Mouse (Mus musculus): ENCODE measurements at regions not wholly inside any gene's neighbourhood (a gene's known extent, or its start where the extent isn't known, plus 50 kb on each side); places are given as distances from the start of the nearest gene placed in this dataset.

DNA sequence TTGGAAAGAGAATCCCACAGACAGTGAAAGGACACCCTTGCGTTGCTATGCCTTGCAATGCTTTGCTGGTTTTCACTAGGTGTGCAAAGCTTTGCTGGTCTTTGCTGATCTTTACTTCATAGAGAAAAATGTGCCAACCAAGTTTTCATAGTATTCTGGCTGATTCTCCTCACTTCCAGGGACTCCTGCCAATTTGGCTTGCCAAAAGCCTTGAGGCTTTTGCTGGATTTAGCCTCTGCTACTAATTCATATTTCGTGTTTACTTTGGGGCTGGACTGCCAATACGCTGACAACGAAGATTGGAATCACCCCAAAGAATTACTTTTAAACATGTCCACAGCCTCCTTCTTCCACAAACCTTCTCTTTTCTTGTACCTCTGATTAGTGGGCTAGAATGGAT is 162.2 kb upstream of the Ednrb start:
- no peak for DNase-seq

DNA sequence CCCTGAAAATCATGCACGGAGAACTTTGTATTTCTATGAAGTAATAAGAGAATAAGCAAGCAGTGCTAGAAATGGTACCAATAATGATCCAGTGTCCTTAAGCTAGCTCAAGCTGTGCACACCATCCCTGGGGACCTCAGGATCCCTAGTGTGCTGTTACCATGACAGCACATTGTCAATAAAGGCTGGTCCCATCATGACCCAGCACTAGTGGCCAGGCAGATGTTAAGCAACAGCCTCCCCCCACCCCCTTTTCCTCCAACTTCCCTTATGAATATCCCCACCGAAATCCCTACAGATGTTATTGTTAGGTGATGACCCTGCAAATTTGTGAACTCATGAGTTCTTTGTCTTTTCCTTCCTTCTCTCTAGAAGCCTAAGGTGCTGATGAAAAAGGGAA is 160.9 kb upstream of the Ednrb start:
- DNase-seq = no peak

DNA sequence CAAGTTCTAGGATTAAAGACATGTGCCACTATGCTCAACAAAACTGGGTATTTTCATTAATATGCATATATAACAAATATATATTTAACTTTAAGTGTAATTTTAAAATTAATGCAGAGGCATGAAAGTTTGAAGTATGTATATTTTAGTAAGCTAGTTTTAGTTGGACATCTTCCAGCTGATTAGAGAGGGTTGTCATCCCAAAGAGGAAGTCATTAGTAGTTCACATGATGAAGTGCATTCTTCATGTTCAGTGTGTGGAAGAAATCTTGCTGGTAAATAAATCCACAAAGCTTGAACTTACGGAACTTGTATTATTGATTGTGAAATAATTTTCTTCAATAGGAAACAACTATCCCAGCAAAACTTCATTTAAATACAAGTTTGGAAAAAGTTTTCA is 158.2 kb upstream of the Ednrb start:
- DNase-seq = no peak

DNA sequence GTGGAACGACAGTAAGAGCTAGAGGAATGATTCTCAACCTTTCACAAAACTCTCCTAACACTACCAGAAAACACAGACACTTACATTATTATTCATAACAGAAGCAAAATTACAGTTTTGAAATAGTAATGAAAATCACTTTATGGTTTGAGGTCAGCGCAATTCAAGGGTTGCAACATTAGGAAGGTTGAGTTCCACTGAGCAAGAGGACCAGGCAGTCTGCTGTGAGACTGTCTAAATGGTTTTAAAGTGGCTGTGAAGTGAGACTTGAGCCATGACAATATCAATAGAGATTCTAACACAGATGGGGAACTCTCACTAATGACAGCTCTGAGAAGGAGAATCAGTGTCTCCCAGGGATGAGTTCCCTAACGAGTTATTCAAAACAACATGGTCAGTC is 146.2 kb upstream of the Ednrb start:
- no peak for DNase-seq

DNA sequence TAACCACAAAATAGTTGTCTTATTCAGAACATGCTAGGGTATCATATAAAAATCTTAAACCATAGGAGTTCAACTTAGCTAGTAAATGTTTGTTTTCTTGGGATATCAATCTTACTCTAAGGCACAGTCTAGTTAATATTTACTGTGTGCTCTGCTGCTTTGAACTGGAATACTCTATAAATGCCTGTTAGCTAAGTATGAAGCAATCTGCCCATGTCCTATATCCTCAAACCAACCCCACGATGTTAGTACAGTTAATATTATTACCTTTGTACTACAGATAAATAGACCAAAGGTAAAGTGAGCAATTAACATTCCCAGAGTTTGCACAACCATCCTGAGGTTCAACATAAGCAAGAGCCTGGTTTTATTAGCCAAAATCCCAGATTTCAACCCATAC is 145.7 kb upstream of the Ednrb start:
- no peak for DNase-seq

DNA sequence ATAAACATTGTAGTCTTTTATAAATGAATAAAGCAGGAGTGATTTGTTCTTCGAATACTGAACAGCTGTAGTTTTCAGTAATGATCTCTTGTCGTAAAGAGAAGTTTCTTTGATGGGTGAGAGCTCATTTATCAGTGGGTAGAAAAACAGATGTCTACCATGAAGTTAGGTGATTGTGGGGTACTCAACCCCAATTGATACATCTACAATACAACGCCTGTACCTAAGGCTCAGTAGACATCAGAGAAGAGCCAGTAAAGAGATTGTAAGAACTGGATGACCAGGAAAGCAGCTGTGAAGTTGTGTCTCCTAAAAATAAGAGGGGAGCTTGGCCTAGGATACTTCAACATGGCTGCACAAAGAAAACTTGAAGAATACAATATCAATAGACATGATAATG is 143.1 kb upstream of the Ednrb start:
- DNase-seq = no peak

DNA sequence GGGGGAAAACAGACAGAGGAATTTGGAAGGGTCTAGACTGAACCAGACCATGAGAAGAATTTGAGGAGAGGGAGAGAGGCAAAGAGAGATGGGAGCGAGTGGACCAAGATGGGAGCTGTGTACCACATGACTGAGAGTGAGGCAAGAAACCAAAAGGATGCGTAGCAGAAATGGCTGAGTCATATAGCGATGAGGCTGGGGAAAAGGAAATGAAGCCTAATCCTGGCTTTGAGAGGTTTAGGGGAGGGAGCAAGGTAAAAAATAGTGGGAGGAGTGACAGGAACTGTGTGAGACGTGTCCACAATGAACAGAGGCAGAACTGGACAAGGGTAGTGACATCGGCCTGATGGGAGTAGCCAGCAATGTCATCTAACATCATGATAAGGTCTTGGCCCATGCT is 140.1 kb upstream of the Ednrb start:
- DNase-seq = no peak

DNA sequence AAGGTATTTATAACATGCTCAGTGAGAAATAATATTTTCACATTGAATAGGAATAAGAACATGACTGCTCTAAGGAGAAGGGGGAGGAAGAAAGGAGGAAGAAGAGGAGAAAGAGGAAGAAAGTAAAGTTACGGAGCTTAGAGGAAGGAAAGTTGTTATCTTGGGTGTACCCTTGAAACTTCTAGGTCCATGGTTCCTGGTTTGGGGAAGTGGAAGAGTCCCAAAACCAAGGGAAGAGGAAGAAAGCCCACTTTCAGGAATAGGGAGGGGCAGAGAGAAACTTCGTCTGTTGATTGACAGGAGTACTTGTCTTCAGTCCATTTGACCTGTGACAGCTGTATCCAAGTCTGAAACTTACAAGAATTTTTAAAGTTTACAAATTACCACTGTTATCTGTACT is 134.6 kb upstream of the Ednrb start:
- no peak for DNase-seq

DNA sequence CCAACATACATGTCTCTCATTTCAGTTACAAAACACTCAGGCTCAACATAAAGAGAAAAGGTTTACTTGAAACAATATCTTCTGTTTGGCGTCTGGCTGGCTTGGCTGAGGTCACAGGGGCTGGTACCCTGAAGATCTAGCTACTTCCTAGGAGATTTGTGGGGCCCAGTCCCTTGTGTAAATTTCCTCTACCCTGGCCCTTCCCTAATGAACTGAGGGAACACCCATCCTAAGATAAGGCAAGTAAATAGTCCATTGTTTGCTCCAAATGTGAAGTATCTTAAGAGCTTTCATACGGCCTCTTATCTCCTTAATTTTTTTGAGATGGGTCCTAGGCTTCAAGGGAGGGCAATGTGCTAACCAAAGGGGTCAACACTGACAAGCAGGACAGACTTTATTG is 133.6 kb upstream of the Ednrb start:
- no peak for DNase-seq

DNA sequence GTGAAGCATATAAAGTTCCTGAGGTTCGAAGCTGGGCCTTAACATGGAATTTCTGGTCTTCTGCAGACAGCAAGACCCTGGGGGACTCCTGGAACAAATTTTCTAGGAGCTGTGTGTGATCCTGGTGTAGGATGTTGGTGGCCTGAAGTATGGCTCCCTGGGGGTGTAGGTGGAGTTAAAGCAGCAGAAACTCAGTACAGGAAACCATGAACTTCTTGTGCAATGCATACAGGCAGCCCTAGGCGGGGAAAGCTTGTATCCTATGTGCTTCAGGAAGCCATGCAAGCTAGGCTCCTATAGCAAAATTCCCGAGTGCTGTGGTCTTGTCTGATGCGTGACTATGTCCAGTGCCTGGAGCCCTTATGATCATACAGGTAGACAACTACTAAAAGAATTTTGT is 129.8 kb upstream of the Ednrb start:
- no peak for DNase-seq

DNA sequence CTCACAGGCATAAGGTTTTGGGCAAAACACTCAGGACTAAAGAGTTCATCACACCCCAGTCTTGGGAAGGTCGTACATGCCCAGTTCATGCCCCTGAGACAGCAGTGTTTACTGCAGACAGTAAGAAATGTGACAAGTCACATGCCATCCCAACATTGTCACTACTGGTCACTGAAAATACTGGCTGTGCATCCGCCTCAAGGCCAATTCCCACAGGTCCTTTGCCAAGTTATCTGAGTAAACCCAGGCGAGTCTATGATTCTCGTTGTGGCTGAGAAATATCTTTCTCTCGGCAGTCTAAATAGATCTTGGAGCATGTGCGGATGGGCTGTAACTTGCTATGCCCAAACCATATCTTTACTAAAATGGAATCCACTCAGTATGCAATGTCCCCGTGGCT is 128.9 kb upstream of the Ednrb start:
- no peak for DNase-seq

DNA sequence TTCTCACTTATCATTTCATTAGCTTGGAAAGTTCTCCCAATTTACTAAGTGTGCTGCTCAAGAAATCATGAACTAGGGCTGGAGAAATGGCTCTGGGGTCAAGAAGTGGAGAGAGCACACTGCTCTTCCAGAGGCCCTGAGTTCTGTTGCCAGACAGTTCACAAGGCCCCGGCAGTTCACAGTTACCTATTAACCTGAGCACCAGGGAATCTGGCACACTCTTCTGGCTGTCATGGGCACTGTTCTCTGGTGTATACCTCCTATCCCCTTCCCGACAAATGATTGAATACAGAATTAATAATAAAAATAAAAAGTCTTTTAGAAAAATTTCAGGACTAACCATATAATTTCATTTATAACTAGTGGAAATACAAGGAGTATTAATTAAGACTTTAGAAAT is 125.1 kb upstream of the Ednrb start:
- no peak for DNase-seq

DNA sequence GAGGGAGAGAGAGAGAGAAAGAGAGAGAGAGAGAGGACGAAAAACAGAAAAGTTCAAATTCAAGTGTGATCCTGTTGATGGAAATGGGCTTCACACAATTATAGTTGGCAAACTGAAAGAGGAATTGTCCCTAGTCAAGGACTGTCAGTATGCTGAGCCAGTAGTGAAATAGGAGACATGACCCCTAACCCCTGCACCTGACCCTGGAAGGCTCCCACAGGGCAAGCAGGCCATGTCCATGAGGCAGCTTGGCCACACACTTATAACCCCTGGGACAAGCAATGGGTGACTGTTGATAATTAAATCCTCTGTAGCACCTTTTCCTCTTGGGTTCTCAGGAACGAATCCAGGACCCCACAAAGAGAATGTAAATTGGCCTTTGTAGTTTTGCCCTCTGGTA is 122.1 kb upstream of the Ednrb start:
- no peak for DNase-seq

DNA sequence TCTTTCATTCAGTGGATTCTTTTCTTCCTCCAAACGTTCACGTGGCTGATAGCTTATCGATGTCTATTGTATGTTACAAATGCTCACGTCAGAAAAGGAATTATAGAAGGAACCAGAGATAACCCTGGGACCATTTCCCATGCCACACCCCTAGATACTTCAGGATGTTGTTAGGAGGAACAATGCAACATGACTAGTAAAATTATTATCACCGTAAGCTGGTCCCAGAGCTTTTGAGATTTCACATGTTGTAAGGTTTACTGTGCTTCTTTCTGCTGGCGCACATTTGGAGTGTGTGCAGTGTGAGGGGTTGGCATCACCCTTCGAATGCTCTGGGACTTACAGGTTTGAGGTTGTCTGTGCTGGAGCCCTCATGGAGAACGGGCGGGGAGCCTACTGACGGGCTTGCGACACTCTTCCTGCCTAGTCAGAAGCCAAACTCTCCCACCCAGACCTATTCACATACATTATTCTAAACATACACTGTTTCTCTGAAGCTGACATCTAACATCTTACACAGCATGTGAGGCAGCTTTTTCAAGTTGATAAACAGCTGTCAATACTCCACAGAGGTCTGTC is 118.2 kb upstream of the Ednrb start:
- no peak for DNase-seq

DNA sequence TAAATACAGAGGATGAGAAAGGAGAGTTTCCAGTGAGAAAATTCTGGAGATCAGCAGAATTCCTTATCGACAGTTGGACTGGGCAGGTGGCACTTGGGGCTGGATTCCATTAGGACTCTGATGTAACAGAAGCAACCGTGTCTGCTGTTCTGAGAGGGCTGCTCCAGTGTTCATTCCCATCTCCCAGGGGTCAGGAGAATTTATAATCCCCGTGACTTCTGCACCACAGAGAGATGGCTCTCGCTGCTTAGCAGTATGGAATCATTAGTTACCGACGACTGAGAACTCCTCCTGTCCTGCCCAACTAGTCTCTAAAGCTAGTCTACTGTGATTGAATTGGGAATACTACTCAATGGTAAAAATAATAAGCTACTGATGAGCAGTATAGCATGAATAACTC is 107.7 kb upstream of the Ednrb start:
- no peak for DNase-seq

DNA sequence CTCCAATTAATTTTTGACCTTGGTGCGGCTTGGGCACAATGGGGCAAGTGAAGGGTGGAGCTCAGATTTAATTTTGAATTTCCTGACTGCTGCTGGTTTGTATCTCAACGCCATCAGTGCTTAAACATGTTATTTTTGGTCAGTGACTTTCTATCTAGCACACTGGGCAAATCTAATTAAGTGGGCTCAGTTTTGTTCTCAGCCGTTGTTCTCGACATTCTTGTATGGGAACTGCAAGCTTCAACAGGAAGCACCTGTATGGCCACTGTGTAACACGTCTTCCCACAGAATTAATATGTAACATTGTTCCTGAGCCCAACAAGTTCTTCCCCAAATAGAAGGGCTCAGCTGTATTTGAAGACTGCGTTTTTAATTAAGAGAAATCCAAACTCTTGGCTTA is 105.7 kb upstream of the Ednrb start:
- no peak for DNase-seq

DNA sequence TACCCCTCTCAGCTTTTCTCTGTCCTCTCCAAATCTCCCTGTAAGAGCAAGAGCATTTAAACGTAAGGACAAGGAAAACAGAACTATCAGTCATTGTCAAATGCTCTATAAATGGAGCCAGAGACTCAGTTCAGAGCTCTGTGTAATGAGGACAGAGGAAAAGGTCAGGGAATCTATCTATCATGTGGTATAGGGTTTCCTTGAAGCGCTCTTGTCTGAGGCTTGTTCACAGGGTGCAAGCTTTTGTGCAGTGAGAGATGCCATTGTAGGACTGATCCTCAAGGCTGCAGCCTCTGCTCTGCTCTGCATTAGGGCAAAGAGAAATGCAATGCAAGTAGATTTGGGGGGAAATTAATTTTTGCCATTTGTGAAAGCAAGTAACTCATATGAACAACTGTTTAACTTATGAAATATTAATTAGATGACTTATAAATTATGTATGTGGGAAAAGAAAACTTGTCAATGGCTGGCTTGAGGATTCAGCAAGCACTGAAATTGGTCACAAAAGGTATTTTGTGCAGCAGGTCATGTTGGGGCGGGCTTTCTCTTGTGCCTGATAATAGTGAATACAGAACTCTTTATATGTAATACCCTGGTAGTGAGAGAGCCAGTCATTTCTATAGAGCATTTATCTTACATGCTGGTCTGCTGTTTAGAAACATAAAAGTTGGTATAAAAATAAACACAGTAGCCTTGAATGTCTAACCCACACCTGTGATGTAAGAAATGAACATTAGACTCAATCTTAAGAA is 104.0 kb upstream of the Ednrb start:
- DNase-seq = no peak

DNA sequence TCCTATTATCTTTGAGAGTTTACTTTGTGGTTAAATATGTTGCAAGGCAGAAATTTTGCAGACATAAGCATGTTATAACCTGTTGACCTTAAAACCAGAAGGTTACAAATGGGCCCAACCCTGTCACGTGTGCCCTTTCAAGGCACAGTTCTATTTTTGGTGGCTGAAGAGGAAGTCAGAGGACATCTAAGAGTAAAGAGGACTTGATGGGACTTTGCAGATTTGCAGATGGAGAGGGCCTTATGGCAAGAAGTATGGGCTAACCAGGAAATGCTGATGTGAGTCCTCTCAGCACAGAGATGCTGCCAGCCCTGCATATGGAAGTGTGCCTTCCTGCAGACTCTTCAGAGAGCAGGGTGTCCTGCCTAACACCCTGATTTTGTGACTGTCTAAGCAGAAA is 101.6 kb upstream of the Ednrb start:
- no peak for DNase-seq

DNA sequence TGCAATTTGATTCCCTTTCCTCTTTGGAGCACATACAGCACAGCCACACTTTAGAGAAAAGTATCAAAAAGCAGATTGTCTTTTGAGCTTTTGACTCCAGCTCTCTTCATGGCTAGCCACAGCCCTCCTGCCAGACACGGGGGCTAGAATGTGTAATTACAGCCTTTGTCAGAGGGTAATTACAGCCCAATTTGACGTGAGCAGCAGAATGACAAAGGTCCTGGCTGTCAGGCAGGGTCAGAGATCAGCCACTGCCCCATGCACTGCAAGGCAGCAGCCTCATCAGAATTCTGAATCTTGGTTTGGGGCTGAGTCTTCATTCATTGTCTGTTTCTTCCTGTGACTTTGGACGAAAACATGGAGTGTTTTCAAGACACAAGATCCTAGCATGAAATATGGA is 95.7 kb upstream of the Ednrb start:
- DNase-seq = no peak

DNA sequence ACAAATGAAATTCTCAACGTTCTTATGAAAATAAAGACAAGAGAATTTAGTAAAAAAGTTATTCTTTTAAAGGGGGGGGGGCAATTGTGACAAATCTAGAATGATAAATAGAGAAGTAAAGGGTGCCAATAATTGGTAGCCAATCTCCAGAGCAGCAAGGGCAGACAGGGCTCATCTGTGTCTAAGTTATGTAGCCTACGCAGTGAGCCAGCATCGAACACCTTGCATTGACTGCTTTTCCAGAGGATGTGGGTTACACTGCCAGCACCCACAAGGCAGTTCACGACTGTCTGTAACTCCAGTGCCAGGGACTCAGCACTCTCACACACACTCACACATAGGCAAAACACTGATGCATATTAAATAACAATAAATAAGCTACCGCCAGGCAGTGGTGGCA is 94.7 kb upstream of the Ednrb start:
- no peak for DNase-seq

DNA sequence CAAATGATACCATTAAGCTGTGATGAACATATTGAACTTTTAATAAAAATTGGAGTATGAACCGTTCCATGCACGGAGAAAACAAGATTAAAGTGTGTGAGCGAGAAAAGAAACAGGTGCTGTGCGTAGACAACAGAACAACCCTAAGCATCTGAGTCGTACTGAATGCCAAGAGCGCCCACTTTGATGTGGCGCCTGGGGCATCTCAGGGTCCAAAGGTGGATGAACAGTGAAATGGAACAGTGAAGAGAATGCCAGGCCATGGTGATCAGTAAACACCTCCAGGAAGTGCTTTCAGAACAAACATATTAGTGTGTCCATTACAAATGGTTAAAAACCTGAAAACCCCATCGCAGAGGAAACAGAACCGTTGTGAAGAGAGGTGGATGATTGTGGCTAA is 94.0 kb upstream of the Ednrb start:
- DNase-seq = no peak

DNA sequence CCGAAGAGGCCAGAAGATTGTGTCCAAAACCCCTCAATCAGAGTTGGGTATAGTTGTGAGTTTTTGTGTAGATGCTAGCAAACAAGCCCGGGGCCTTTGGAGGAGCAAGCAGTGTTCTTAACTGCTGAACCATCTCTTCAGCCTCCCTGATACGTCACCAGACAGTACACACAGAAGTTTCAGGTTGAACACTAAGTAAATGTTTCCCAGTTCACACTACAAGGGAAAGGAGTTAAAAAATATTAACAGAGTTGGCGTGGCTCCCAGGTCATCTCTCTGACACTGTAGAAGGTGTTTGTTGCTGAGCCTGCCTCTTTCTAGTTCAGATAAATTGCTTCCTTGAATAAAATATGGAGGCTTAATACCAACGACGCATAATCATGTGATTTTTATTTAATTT is 93.5 kb upstream of the Ednrb start:
- no peak for DNase-seq

DNA sequence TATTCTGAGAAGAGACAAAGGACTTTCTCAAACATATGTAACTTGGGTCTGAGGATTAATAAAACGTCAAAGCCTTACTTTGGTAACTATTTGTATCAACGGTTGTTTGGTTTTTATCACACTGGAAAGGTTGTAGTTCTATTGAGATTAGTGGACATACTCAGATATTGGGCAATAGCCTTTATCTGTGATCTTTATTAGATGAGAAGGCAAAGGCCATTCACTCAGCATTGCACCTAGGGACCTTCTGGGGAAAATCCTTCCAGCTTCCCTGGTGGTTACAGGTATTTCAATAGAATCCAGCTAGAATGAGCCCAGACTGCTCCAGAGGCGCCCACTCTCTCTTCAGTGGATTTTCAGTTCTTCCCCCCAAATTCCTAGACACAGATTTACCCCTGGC is 89.6 kb upstream of the Ednrb start:
- DNase-seq = no peak

DNA sequence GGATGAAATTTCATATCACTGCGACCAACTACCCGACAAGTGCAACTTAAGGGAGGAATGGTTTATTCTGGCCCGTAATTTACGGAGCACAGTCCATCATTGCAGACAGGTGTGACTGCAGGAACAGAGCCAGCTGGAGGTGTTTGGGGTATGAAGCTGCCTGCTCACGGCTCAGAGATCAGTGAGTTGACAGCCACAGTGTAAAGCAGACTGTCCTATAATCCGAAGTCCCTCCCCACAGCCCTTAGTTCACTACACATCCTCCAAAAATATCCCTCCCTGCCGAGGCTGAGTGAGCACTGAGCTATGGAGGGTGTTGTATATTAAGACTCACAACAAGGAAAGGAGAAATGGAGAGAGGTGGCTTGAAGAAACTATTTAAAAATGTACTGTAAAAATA is 88.0 kb upstream of the Ednrb start:
- no peak for DNase-seq

DNA sequence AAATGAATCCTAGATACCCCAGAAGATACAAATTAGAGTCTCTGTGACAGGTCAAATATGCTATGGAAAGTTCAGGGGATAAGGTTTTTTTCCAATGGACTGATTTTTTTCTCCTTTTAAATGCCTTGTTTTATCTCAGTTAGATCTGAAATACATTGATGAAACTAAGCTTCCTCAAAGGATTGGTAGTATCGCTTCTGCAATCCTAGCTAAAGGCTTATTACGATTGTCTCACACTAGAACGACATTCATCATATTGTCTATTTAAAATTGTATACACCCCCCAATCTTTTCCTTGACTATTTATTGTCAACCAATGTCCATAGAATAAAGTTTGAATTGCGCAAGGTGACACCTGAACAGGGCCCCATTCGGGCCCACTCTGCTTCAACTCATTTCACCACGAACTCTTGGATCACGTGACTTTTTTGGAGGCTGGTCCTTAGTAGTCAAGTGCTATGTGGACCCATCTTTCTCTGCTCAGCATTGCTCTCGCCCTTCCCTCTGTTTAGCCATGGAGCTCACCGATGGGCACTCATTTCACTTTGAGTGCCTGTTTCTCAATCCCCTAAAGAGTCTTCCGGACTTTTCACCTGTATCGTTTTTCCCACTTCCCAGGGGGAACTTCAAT is 85.6 kb upstream of the Ednrb start:
- DNase-seq = no peak

Measured in cerebellum, postnatal 36 days (tissue).